Mouse (Mus musculus): Measurements from ENCODE around the gene Smim9.

- no peak for TF ChIP-seq CTCF (IDR thresholded peaks at IDR 0.05; ENCODE audit: control insufficient read depth, insufficient read depth, insufficient read length)
- TF ChIP-seq USF1 (IDR thresholded peaks at IDR 0.05; ENCODE audit: low read depth), result no peak
- TF ChIP-seq MYOD1 (IDR thresholded peaks at IDR 0.05; ENCODE audit: control insufficient read depth, insufficient read length, low read depth), result no peak
Observed at GRCm38 (mm10) chrX:75096163-75096770, 67.3 kb downstream of the Smim9 start.

Measured in C2C12 (cell line).